Mouse (Mus musculus): ENCODE results near the gene Ewsr1. TPM values are rescaled to one million over a fixed set of nuclear protein-coding genes. Genes with fewer than 3 reads are reported as not detected.
"Not testable (repeated sequence)": the region's sequence is repeated elsewhere in the genome, so short reads cannot be mapped to it uniquely, and the experiment has no call there.

Ewsr1 gene
- polyA plus RNA-seq, 1 experiment from 2014 or later: 231 TPM

GRCm38 (mm10) chr11:5096480-5097020 is 2.5 kb downstream of the Ewsr1 start:
- Histone ChIP-seq H3K9me3 (ENCODE audit: control insufficient read depth, low read length) (no peaks in the 10 kb centered on the region), H3K27me3 (ENCODE audit: control insufficient read depth, insufficient read depth, low read length) (no peaks in the 10 kb centered on the region), H3K4me2 (replicated peaks; ENCODE audit: low read depth) (peak overlapping the region; percentile 80), H3K4me3 (ENCODE audit: low read depth, low read length) (0 out of 2 replicates have a peak overlapping the region, but pooled peaks have one; percentile 99), H3K9ac (ENCODE audit: low read length) (0 out of 2 replicates have a peak overlapping the region, but pooled peaks have one; percentile 98), H3K36me3 (ENCODE audit: control insufficient read depth, insufficient read depth, low read length) (peaks cover 8% of the 10 kb centered on the region; the same call in 1 of the 2 replicates), H3K4me1 (replicated peaks; ENCODE audit: control insufficient read depth, insufficient read depth) (no peaks in the 10 kb centered on the region; the same call in 1 of the 2 replicates), H3K27ac (replicated peaks) (no peak overlapping the region)
- no peak for TF ChIP-seq CTCF (IDR thresholded peaks at IDR 0.05; ENCODE audit: low read depth)
- TF ChIP-seq EP300 (optimal IDR thresholded peaks at IDR 0.05): no peak
- DNase-seq (ENCODE audit: low spot score) (no peak), ATAC-seq (ENCODE audit: low FRiP score, low TSS enrichment) (no peak)
- WGBS: 29% methylated on average over 8 of the region's 8 CpGs

GRCm38 (mm10) chr11:5095877-5096276 is 3.2 kb downstream of the Ewsr1 start:
- TF ChIP-seq EP300 (optimal IDR thresholded peaks at IDR 0.05): no peak
- no peak for TF ChIP-seq CTCF (IDR thresholded peaks at IDR 0.05; ENCODE audit: low read depth)
- H3K27ac ChIP-seq (replicated peaks): no peak overlapping the region
- H3K4me2 ChIP-seq (replicated peaks; ENCODE audit: low read depth): no peak overlapping the region
- DNase-seq (ENCODE audit: low spot score) (no peak), ATAC-seq (ENCODE audit: low FRiP score, low TSS enrichment) (no peak)
- H3K27me3 ChIP-seq (ENCODE audit: control insufficient read depth, insufficient read depth, low read length): no peaks in the 10 kb centered on the region
- no peaks in the 10 kb centered on the region; the same call in 1 of the 2 replicates for H3K4me1 ChIP-seq (replicated peaks; ENCODE audit: control insufficient read depth, insufficient read depth)
- WGBS: 69% methylated on average over 5 of the region's 5 CpGs
- no peak overlapping the region for H3K9ac ChIP-seq (ENCODE audit: low read length)
- no peak overlapping the region for H3K4me3 ChIP-seq (ENCODE audit: low read depth, low read length)
- H3K9me3 ChIP-seq (ENCODE audit: control insufficient read depth, low read length): no peaks in the 10 kb centered on the region
- H3K36me3 ChIP-seq (ENCODE audit: control insufficient read depth, insufficient read depth, low read length): peaks cover 8% of the 10 kb centered on the region; the same call in 1 of the 2 replicates

GRCm38 (mm10) chr11:5091706-5092105 is 7.4 kb downstream of the Ewsr1 start:
- Histone ChIP-seq H3K4me2 (replicated peaks; ENCODE audit: low read depth) (no peak overlapping the region), H3K4me1 (replicated peaks; ENCODE audit: control insufficient read depth, insufficient read depth) (no peaks in the 10 kb centered on the region), H3K27ac (replicated peaks) (no peak overlapping the region), H3K4me3 (ENCODE audit: low read depth, low read length) (no peak overlapping the region), H3K9ac (ENCODE audit: low read length) (no peak overlapping the region), H3K27me3 (ENCODE audit: control insufficient read depth, insufficient read depth, low read length) (no peaks in the 10 kb centered on the region), H3K9me3 (ENCODE audit: control insufficient read depth, low read length) (no peaks in the 10 kb centered on the region), H3K36me3 (ENCODE audit: control insufficient read depth, insufficient read depth, low read length) (peaks cover 17% of the 10 kb centered on the region)
- WGBS: 28% methylated on average over 2 of the region's 2 CpGs
- peak; percentile 48 for DNase-seq (ENCODE audit: low spot score)
- TF ChIP-seq CTCF (IDR thresholded peaks at IDR 0.05; ENCODE audit: low read depth) (peak; percentile 65), EP300 (optimal IDR thresholded peaks at IDR 0.05) (no peak)
- peak; percentile 79 for ATAC-seq (ENCODE audit: low FRiP score, low TSS enrichment)

DNA sequence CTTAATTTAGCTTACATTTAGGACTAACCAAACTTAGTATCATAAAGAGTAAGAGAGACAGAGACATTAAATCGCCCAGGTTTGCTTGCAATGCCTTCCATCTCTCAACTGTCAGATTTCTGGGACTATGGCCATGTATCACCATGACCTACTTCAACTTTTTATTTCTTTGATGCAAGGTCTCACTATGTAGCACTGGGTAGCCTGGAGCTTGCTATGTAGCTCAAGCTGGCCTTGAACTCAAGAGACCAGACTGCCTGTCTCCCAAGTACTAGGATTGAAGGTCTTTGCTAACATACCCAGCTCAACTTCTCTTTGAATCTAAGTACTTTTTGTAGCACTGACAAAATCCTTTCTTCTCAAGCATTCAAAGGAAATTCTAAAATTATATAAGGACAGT is 9.9 kb downstream of the Ewsr1 start:
- DNase-seq (ENCODE audit: low spot score): no peak
- Histone ChIP-seq H3K9ac (ENCODE audit: low read length) (no peak overlapping the region), H3K27ac (replicated peaks) (no peak overlapping the region), H3K27me3 (ENCODE audit: control insufficient read depth, insufficient read depth, low read length) (no peaks in the 10 kb centered on the region), H3K9me3 (ENCODE audit: control insufficient read depth, low read length) (no peaks in the 10 kb centered on the region), H3K36me3 (ENCODE audit: control insufficient read depth, insufficient read depth, low read length) (peaks cover 37% of the 10 kb centered on the region), H3K4me2 (replicated peaks; ENCODE audit: low read depth) (no peak overlapping the region), H3K4me1 (replicated peaks; ENCODE audit: control insufficient read depth, insufficient read depth) (no peaks in the 10 kb centered on the region), H3K4me3 (ENCODE audit: low read depth, low read length) (no peak overlapping the region)
- 88% methylated on average over 1 of the region's 1 CpGs for WGBS
- ATAC-seq (ENCODE audit: low FRiP score, low TSS enrichment): no peak
- no peak for TF ChIP-seq CTCF (IDR thresholded peaks at IDR 0.05; ENCODE audit: low read depth)
- no peak for TF ChIP-seq EP300 (optimal IDR thresholded peaks at IDR 0.05)

- not testable (repeated sequence) for DNase-seq (ENCODE audit: low spot score); H3K9ac ChIP-seq (ENCODE audit: low read length); H3K4me1 ChIP-seq (replicated peaks; ENCODE audit: control insufficient read depth, insufficient read depth); H3K9me3 ChIP-seq (ENCODE audit: control insufficient read depth, low read length); ATAC-seq (ENCODE audit: low FRiP score, low TSS enrichment); H3K4me3 ChIP-seq (ENCODE audit: low read depth, low read length); H3K27ac ChIP-seq (replicated peaks); H3K4me2 ChIP-seq (replicated peaks; ENCODE audit: low read depth); H3K27me3 ChIP-seq (ENCODE audit: control insufficient read depth, insufficient read depth, low read length)
- peaks cover 35% of the 10 kb centered on the region for H3K36me3 ChIP-seq (ENCODE audit: control insufficient read depth, insufficient read depth, low read length)
- 92% methylated on average over 4 of the region's 5 CpGs for WGBS
Measured at GRCm38 (mm10) chr11:5076843-5077242, 22.2 kb downstream of the Ewsr1 start.

DNA sequence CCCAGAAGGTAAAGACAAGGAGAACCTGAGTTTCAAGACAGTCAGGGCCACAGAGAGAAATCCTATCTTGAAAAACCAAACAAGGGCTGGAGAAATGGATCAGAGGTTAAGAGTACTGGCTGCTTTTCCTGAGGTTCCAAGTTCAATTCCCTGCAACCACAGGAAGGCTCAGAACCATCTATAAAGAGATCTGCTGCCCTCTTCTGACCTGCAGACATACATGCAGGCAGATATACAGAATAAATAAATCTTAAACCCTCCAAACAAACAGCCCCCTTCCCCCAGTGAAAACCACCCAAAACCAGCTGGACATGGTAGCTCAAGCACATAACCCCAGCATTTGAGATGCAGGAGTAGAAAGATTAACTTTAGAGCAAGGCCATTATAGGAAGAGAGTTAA is 23.3 kb downstream of the Ewsr1 start:
- TF ChIP-seq EP300 (optimal IDR thresholded peaks at IDR 0.05): no peak
- peak; percentile 51 for TF ChIP-seq CTCF (IDR thresholded peaks at IDR 0.05; ENCODE audit: low read depth)
- ATAC-seq (ENCODE audit: low FRiP score, low TSS enrichment) (no peak), DNase-seq (ENCODE audit: low spot score) (no peak)
- Histone ChIP-seq H3K27ac (replicated peaks) (no peak overlapping the region), H3K4me2 (replicated peaks; ENCODE audit: low read depth) (no peak overlapping the region), H3K4me3 (ENCODE audit: low read depth, low read length) (no peak overlapping the region), H3K4me1 (replicated peaks; ENCODE audit: control insufficient read depth, insufficient read depth) (no peaks in the 10 kb centered on the region), H3K27me3 (ENCODE audit: control insufficient read depth, insufficient read depth, low read length) (no peaks in the 10 kb centered on the region), H3K9ac (ENCODE audit: low read length) (no peak overlapping the region), H3K9me3 (ENCODE audit: control insufficient read depth, low read length) (no peaks in the 10 kb centered on the region), H3K36me3 (ENCODE audit: control insufficient read depth, insufficient read depth, low read length) (peaks cover 36% of the 10 kb centered on the region)

Measured in stomach, postnatal 0 days (tissue).